Mouse (Mus musculus) embryonic fibroblast, embryonic 13.5 days (primary cell): Measurements from ENCODE around the gene Ttc13.

Experiments used
- CTCF ChIP-seq: IDR thresholded peaks from 2 replicates; pipeline ENCODE4 v1.5.1; 2011; ENCODE audit warnings: mild to moderate bottlenecking, control low read depth, low read length, moderate library complexity, borderline replicate concordance; ENCODE audit not compliant: insufficient read depth
- POLR2A ChIP-seq: IDR thresholded peaks from 2 replicates; pipeline ENCODE4 v1.6.1; 2011; ENCODE audit warnings: low read depth, mild to moderate bottlenecking, control low read depth, low read length, moderate library complexity

DNA sequence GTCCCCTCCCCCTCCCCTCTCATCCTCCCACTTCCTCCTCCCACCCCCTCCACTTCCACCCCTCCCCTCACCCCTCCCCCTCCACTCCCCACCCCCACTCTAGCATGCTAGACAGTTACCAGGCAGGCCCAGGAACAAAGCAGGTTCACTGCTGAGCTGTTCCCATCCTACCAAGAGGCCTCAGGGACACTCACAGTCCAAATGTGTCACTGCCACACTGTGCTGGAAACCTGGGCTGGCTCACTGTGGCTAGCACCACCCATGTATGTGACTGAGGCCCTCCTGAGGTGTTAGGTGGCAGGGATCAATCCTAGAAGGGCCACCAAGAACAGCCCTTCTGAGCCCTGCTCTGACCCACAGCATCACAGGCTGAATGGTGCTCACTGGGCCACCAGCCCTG, 73.5 kb downstream of the Ttc13 start:
- TF ChIP-seq CTCF (no peak), POLR2A (no peak)
